Mouse (Mus musculus) right cerebral cortex, postnatal 36 days (tissue): ENCODE results near the gene Mmp8.

ENCODE experiments used
- DNase-seq, 2 experiments: peaks; one replicate each; pipeline ENCODE4 v3.0.0; 2022; ENCODE audit warnings: low spot score in 2 of 2, mixed read lengths in 1 of 2

Mmp8 gene

DNA sequence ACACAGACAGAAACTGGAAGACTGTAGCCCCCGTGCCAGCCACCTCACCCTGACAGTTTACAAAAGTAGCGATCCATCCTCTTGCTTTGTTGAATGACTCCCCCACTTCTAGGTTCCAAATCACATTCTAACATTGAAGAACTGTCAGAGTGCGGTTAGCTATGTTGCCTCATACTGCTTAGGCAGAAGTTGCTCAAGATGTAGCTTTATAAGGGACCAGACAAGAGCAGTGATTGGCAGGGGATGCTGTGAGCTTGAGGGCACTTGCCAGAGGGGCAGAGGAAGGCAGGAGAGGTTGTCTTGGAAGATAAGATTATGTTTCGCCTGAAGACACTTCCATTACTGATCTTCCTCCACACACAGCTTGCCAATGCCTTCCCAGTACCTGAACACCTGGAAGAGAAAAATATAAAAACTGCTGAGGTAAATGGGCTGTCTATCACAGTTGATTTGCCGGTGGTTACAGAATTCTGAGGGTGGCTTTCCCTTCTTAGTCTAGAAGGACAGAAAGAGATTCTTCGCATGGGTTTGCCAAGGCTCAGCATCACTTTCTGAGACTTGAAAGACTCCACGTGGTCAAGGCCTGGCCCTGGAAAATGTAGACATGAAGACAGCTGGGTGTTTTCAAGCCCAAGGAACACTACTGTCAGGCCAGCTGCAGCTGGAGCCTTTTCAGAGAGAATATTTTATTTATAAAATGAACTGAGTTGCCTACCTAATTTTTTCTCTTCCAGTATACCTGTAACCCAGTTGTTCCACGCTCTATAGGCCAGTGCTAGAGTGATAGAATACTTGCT is at the start of gene Mmp8:
TSS of gene Mmp8 (plus strand) at position 236 of the 797 bp plus-strand sequence.
- DNase-seq, result no peak

DNA sequence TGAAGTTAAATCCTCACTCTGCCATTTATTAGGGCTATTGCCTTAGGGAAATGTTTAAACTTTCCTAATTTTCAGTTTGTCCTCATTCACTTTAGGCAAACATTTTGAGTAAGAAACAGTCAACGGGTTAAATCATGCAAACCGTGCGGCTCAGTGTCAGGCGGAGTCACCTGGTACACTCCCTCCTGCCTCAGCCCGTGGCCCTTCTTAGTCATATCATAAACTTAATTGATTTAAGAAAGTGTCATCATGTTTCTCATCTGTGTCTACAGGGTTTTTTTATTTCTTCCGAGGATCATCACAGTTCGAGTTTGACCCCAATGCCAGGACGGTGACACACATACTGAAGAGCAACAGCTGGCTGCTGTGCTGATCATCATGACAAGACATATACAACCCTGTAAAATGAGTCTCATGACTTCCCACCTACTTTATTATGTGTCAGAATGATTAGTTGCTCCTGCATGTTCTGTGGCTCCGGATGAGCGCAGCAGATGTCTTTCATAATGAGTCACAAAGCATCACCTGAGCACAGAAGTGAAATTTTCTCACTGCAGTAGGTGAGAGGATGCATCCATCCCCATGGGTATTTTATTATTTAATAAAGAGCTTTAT is 48.5 kb upstream of the Mmp8 start:
- no peak for DNase-seq

DNA sequence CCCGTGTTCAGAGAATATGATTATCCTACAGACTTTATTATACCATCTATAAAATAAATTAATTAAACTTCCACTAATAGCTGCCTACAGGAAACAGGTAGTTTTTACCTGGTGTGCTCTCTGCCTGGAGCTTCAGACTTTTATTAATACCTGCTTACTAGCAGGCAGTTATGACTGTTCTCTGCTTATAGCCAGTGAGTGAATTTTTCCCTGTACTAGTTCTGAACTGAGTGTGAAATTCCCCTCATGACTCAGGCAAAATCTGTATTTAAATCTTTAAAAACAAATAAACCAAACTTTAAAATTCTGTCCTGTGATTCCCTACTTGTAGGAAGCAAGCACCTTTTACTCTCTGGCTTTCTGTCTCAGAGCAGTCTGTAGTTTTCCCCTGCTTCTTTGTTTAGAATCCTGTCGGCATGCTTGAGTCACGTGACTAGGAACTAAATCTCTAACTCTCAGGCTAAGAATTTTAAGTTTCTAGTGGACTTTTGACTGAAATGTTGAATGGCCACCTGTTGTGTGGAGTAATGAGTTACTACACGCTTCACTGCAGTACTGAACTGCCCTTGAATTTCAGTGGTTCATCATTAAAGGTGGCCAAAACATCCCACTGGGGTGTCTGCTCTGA is 40.2 kb upstream of the Mmp8 start:
- DNase-seq, result no peak

DNA sequence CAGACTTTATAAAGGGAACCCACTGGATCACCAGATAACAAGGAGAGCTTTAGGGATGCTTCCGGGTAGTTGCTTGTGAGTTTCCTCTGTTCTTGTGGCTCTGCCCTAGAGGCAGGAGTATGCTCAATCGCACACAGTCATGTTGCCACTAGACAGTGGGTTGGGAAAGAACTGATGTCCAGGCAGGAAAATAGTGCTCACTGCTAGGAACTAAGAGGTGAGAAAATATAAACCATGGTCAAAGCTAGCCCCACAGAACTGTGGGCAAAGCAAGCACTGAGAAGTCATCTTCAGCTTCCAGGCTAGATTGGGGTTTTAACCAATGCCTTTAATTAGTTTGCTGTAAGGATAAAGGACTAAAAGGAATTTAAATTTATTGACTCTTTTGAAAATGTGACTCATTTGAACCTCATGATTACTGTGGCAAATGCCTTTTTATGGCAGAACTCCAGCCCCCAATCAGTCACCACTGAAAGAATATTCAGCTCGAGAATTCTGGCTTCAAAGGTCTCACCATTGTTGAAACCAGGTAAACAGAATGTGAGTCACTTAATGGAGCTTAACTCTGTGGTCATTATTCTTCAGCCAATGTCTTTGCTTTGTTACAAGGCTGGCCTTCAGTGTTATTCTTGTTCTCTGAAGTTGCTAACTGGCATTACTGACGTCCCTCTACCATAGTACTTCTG is 31.9 kb upstream of the Mmp8 start:
- no peak for DNase-seq

DNA sequence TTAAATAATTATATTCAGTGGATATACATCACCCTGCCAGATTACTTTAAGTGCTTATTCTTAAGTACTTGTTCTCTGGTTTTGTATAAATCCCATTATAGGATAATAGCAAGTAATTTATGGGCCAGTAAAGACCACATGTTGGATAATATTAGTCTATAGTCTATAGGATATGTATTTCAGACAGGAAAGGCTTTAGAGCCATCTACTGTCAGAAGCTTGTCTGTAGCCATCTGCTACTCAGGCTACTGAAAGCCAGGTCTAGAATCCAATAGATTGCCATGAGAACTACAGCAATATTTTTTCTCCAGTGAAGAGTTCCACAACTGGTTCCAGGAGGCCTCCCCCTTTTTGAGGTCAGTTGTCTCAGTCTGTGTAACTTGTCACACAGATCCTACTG is 15.5 kb upstream of the Mmp8 start:
- no peak for DNase-seq

DNA sequence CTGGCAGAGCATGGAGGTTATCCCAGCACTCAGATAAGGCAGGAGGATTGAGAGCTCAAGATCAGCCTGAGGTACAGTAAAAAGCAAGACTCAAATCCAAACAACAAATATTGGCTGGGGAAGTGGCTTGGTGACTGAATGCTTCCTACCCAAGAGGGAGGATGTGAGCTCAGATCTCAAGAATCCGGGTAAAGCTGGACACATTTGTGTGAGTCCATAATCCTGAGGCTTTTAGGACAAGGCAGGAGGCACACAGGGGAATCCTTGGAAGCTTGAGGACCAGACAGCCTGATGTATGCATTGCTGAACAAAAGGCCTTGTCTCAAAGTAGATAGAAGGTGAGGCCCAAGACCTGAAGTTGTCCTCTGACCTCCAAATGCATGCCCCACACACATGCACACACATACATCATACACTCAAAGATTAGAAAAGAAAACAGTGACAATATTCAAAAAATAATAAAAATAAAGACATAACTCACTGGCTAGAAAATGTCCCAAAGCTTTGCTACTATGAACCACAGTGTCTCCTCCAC is 13.3 kb upstream of the Mmp8 start:
- DNase-seq, result no peak

DNA sequence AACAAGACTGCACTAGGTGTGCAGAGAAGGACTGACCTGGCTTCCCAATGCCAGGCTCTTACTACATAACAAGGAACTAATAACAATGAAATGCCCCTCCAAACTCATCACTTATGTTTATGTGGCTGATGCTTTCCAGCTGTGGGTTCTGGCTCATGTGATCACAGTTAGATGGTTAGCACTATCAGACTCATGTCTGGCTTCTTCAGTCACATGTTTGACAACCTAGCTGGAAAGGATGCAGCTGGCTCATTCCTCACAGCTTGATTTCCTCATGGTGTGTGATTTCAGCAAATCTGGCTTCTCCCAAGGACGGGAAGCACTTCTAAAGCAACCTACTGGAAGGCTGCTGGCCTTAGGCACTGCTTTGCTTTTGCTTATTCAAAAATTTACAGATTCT is 12.8 kb upstream of the Mmp8 start:
- no peak for DNase-seq

DNA sequence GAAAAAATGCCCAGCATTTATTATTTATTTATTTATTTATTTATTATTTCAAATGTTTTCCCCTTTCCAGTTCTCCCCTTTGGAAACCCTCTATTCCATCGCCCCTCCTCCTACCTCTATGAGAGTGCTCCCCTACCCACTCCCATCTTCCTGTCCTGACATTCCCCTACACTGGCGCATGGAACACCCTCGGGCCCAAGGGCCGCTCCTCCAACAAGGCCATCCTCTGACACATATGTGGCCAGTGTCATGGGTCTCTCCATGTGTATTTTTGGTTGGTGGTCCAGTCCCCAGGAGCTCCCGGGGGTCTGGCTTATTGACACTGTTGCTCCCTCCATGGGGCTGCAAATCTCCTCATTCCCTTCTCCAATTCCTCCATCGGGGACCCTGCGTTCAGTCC is 12.3 kb upstream of the Mmp8 start:
- DNase-seq, result no peak

DNA sequence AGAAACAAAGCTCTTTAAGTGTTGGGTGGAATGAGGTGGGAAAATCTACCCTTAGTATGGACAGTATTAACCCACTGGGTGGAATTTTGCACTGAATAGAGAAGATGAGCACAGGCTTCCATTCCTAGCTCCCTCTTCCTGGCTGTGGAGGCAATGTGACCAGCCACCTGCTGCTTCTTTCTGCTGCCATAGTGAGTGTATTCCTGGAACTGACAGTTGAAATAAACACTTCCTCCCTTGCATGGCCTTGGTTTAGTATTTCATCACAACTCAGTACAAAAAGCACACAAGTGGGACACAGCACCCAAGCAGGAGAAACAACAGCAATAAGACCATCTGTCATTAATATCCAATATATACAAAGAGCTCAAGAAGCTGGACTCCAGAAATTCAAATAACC is 6.3 kb upstream of the Mmp8 start:
- DNase-seq, result no peak

DNA sequence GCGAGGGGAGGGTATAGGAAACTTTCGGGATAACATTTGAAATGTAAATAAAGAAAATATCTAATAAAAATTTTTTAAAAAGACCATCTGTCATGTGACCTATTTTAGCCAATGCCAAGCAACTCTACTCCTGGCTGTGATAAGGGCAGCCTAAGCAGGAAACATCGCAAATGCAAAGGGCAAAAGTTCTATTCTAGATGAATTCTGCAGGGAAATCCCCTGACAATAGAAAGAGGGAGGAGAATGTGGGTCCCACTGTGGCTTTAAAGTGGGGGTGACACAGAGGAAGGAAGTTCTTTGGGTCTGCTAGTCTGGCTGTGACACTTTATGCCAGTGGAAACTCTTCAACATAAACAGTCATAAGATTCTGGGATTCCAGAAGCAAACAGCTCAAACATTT is 4.7 kb upstream of the Mmp8 start:
- no peak for DNase-seq

DNA sequence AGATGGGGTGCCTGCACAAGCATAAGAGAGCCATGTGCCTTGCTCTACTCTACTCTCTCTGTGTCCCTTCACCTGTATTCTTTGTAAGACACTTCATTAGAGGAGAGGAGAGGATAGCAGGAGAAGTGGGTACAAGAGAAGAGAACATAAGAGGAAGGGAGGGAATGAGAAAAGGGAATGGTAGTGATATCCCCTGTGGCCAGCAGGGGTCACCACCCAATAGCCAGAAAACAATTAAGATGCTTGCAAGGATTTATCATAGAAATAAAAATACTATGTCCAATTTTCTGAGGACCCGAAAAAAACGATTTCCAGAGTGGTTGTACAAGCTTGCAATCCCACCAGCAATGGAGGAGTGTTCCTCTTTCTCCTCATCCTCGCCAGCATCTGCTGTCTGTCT is 3.9 kb upstream of the Mmp8 start:
- DNase-seq, result no peak

DNA sequence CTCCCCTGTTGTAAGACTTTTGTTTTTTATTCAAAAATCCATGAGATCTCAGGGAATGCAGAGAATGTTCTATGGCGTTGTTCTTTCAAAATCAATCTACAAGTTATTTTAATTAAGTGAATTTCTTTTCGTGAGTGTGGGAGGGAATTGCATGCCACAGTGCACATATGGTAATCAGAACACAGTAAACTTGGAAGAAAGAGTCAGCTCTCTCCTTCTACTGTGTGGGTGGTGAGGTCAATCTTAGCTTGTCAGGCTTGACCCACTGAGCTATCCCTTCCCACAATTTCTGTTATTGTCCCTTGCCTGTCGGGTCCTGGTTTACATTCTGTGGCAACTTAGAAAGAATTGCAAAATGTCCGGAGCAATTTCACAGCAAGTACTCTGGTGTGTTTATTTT is 1.8 kb downstream of the Mmp8 start:
- DNase-seq, result no peak

DNA sequence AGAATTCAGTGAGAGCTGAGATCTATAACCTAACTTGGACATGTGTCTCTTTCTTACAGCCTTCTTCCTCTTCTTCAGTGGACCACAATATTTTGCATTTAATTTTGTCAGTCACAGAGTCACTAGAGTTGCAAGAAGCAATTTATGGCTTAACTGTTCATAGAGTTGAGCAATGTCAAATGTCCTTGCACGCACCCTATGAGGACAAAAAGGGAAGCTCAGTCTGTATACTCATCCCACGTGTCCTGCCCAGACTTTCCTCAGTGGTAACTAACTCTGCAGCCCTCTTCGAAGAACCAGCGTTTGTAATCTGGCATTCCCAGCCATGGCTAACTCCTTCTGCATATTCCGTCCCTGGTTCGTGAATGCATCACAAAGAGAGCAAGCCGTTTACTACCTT is 9.1 kb downstream of the Mmp8 start:
- no peak for DNase-seq

DNA sequence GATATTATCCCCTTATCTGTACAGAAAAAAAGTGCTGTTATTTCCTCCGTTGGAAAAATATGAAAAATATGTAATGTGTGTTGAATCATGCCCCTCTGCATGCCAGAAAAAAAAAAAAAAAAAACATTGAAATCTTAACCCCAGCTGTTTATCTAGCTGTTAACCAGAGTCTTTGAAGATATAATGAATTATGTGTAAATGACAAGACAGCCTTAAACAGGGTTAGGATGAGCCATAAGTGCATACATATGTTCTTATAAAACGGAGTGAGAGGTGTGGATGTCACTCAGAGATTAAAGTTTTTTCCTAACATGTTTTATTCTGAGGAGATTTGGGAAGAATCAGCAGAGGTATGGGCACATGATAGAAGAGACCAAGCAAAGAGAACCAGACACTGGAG is 9.7 kb downstream of the Mmp8 start:
- no peak for DNase-seq

DNA sequence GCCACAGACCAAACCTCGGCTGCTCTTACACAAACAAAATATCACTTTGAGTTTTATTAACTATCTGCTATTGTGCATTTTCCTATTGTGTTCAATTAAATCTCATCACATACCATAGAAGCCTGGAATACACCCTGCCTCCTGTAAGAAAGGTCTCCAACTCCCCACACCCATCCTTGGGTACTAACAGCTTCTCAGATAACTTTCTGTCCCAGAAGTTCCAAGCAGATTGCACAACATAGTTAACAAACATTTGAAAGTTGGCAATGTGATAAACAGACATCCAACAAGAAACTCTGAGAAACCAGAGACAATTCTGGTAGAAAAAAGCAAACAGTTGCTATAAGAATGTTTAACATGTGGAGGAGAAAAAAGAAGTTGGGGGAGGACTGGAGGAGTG is 12.2 kb downstream of the Mmp8 start:
- DNase-seq, result no peak

DNA sequence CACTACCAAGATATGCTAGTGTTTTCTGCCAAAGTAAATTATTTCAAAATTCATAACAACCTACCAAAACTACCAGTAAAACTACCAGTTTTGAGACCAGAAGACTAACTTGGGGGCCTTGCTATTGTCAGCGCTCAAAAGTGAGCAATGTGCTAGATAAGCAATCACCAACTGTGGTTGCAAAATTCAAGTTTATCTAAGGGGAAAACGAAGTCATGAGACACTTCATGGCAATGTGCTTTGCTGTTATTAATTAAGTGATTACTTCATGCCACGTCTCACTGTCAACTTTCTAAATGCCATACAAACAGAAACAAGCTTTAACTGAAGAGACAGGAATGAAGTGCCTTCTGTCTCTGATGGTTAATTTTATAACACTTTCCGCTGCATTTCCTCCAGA is 12.9 kb downstream of the Mmp8 start, which contains the start of gene Mmp27:
TSS of gene Mmp27 (plus strand) at position 235 of the 400 bp plus-strand sequence.
- DNase-seq, result no peak

DNA sequence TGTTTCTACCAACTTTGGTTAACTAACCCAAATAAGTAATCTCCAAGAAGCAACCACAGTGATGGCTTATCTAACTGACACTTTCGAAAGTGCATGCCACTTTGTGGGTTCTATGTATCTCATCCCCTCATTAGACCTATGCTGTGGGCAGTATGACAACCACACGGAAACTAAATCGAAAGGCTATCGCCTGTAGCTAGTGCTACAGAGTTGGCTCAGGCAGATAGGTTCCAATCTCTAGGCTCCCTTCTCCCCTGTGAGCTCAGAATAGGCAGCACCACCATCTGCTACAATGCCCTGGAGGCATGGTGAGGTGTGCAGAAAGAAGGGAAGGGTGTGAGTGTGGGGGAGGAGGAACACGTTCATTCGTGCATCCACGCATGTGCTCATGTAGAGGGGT is 13.9 kb downstream of the Mmp8 start:
- DNase-seq, result no peak

DNA sequence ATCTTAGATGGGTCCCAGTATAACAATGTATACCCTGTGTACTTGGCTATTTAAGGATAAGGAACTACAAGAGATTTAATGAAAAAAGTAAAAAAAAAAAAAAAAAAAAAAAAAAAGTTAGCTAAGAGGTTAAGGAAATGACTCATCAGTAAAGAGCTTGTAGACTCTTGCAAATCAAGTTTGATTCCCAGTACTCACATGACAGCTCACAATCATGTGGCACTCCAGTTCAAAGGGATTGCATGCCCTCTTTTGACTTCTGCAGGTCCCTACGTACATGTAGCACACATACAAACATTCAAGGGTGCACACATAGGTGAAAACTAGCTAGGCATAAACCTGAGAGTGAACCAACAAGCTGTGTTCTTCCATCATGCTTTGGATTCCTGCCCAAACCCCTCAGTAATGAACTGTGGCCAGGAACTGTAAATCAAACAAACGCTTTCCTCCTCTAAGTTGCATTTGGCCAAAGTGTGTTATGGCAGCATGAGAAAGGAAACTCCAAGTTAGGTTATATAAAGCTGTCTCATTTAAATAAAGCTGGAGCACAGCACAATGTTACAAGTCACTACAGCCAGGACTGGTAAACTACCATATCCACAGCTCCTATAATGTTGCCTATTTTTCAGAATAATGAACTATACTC is 14.5 kb downstream of the Mmp8 start:
- no peak for DNase-seq

DNA sequence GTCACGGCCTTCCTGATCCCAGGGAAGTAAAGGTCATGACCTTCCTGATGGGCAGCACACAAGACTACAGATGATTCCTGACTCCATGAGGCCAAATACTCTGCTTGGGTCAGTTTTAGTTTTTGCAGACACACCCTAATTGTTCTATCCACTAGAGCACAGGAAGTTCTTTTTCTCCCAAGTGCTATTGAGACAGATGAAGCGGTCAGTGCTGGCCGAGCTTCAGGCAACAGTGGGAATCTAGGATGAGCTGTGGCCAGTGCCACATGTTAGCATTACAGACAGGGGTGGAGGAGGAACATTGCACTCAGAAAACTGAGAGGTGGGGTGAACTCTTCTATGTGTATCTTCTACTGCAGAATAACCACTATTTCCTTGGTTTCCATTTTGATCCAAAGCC is 17.3 kb downstream of the Mmp8 start:
- DNase-seq, result no peak

DNA sequence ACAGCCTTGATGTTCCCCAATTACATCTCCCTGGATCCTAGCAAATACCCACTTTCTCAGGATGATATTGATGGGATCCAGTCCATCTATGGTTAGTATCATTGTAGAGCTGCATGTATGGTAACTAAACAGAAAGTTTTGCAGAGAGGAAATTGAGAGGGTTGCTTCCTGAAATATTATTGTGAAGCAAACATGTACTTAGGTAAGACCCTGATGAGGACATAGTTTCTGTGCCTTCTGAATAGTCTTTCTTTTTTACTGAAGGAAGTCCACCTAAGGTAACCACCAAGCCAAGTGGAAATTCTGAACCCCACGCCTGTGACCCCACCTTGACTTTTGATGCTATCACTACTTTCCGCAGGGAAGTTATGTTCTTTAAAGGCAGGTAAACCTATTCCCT is 19.1 kb downstream of the Mmp8 start:
- DNase-seq, result no peak

DNA sequence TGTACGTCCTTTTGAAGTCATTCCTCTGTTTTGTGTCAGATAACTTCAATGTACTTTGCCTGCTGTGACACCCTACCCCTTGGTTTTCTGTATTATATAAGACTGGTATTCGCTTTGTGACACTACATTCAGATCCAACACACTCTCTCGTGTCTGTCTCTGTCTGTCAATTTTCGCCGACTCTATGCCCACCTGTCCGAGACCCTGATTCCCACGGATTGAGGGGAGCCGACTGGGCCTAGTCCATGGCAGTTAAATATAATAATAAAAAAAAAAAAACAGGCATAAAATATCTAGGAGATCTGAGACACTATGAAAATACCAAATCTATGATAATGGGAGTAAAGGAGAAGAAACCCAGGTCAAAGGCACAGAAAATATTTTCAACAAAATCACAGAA is 31.8 kb downstream of the Mmp8 start:
- DNase-seq, result no peak

DNA sequence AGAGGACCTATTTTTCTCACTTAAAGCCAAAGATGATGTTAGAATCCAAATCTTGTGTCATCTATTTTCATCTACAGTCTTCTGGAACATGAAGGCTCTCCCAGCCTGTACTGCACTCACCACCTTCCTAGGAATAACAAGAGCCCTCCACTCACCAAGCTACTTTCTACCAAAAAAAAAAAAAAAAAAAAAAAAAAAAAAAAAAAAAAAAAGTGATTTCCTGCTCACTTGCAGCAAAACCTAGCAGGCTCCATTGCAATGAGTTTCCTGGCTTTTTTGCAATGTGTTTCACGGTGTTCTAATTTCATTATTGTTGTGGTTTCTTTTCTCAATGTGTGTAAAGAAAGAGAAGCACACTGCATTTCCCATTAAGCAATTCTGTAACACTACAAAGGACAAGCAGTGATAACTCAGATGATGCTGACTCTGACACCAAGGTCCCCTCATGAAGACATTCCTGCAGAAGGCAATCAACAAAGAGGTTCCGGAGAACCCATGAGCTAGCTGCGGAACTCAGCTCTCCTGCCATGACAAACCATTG is 35.1 kb downstream of the Mmp8 start:
- DNase-seq, result no peak
